Mouse (Mus musculus) T-helper 1 cell (primary cell): Measurements from ENCODE around the gene Prkcsh.

Experiments used
- in situ Hi-C: fragments of 300-600 bp; cut with MboI, MseI; formaldehyde crosslinking; loops from one replicate; pipeline ENCODE4 v1.15.1; 2025; ENCODE audit warnings: high pct_unique_total_duplicates

Prkcsh gene

DNA sequence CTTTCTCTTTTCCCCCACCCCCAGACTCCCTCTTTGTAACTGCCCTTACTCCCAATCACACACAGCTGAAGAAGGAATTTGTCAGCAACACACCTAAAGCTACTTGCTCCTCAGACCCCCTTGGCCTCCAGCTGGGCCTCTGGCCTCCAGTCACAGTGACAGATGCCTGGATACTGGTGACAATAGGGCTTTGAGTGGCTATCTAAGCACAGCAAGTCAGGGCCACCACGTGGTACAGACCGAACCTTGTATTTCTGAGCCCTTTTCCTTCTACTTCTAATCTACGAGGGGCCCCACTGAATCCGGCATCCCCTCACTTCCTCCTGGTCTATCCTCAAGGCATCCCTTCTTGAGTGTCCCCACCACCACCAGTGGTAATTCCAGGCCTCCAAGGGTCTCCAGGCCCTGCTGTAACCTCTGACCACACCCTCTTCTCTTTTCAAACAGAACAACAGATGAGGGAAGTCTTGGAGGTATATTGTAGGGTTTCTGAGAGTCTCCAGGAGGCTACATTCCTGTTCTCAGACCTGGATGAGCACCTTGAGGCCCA lies 47.2 kb downstream of the Prkcsh start:
- in situ Hi-C loops = no loop called here

DNA sequence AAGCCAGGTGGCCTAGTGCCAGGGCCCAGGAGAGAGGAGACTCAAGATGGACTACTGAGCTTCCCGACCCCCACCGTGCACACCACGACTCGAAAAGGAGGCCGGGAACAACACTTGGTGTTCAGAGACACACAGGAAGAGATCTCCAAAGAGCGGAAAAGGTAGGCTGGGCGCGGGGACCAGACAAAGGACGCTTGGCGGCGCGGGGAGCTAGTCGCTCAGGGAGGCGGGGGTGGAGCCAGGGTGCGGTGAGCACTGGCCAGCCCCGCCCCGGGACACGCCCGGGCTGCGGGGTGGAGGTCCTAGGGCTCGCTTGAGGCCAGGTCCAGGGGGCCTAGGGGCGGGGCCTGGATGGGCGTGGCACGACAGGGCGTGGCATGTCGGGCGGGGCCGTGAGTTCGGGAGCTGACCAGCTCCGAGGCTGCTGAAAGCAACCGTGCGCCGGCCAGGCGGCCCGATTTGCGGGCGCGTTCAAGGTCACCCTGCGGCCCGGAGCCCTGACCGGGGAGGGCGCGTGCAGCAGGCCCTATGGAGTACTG lies 47.8 kb downstream of the Prkcsh start:
- in situ Hi-C loops = no loop called here

DNA sequence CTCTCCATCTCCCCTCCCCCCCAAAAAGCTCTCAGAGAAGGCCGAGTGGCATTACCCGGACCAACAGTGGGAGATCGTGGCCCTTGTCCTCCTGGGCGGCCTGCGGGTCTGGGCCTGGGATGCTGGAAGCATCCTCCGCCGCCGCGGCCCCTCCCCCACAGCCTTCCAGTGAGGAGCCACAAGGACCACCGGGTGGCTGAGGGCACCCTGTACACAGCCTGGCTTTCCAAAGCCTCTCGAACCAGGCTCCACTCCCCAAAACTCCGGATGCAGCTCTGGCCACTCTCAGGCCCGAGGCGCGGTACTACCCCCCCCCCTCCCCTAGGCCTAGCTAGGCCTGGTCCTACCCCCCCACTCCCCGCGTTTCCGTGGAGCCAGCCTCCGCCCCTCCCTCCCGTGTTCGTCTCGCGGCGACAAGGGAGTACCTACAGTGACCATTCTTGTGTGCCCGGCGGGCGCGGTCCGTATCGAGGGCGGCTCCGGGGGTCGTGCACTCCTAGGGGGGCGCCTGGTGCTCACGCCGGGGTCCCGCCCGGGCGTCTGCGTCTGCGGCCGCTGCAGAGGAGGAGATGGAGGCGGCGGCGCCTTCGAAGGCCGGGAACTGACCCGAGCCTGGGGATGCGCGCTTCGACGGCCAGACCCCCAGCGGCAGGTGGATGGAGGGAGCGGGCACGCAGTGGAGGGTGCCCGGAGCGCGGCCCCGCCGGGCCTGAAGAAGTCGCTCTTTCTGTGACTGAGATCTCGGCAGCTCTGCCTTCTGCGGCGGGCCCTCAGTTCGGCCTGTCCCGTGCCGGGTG lies 48.8 kb downstream of the Prkcsh start:
- in situ Hi-C loops = no loop called here

DNA sequence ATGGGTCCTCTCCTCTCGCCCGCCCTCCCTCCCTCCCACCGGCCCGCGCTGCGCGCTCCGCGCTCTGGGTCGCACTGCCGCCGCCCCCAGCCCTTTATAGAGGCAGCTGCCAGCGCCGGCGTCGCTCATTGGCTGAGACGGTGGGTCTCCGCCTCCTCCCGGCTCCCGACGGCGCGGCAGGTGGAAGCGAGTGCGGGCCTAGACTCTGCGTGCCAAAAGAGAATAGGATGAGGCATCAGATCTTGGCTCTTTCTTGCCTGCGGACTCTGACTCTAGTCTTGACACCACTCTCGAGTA lies 49.3 kb downstream of the Prkcsh start, which contains the start of gene Elavl3:
TSS of gene Elavl3 (minus strand) at position 66 of the 297 bp plus-strand sequence.
- in situ Hi-C loops = no loop called here

DNA sequence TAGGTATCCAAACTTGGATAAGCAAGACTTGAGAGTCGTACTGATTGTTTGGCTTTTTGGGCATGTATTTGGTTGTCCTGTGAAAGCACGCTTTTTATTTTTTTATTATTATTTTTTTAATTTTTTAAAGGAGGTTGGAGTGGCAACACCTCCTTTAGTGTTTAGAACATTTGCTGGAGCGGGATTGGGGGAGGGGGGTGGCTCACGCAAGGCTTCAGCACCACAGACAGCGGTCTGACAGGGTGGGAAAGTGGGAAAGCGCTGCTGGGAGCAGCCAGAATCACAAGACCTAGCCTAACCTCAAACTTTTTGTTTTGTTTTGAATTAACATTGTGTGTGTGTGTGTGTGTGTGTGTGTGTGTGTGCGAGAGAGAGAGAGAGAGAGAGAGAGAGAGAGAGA lies 51.1 kb downstream of the Prkcsh start:
- in situ Hi-C loops = no loop called here

DNA sequence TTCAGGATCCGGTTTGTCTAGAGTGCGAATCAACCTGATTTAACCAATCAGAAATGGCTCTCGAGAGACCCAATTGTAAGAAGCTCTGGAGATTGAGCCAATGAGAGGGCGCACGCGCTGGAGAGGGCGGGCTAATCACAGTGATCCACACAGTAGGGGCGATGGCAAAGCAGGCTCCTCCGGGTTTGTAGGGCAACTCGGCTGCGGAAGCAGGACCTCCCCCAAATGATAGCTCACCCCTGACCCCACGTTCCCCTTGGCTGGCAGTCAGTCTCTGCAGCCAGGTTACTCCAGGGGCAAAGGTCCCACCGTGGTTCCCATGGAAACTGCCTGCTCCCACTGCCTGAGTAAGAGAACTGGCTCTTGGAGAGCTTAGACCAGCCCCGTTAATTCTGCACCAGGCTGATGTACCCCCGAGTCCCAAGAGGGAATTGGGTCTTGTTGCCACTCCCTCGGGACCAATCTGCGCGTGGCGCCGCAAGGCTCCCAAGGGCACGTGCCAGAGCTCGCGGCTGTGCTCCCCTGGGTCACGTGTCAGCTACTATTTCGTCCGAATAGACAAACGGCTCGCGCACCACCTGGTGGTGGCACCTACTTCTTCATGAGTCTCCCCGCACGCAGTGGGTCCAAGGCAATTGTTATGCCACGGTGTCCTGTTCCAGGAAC lies 51.9 kb downstream of the Prkcsh start:
- in situ Hi-C loops = no loop called here

DNA sequence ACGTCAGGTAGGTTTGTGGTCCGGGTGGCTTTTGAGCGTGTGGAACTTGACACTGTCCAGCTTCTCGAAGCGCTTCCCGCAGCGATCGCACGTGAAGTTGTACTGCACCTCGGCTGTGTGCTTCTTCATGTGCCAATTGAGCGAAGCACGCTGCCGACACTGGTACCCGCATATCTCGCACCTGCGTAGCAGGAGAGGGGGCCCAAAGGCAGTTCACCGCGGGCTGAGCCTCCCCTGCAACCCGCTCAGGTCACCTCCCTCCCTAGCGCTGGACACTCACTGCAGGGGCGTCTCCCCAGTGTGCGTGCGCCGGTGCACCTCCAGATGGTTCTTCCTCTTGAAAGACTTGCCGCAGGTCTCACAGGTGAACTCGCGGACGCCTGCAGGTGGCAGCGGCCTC lies 53.1 kb downstream of the Prkcsh start:
- in situ Hi-C loops = no loop called here

DNA sequence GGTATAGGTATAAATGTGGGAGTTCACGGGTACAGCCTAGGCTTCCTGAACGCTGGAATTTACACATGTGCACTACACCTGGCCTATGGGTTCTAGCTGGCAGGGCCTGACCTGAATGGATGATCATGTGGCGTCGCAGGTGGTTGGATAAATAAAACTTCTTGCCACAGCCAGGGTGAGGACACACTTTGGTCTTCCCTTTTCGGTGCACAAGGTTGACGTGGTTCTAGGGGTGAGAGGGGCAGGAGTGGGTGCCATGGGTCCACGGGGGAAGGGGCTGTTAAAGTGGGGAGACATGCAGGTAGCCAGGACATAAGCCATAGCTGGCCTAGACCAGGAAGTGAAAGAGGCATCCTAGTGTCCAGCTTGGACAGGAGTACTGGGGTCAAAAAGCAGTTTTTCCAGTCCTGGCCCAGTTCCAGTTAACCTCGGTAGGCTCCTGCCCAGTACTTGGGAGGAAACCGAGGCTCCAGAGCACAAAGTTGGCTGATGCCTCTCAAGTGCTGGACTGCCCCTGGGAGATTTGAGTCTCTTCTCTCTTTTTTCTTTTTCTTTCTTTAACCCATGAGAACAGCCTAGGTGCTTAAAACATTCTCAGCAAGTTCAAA lies 53.8 kb downstream of the Prkcsh start:
- in situ Hi-C loops = no loop called here

DNA sequence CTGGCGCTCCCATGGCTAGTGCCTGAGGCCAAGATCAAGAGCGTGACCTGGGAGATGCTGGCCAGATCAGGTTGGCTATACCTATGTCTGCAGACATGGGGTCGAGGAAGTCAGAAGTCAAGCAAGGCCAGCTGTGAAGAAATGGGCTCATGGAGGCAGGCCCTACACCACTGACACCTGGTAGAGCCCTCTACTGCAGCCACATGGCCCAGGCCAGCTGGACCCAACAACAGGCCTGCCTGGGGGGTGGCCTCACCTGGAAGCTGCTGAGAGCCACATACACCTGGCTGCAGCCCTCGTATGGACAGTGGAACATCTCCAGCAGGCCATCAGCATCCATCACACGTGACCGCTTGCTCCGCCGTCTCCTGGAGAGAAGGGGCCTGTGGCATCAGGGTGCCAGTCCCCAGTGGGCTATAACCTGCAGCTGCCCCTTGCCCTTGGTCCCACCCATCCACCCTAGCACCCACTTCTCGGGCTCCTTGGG lies 54.5 kb downstream of the Prkcsh start:
- in situ Hi-C loops = no loop called here

DNA sequence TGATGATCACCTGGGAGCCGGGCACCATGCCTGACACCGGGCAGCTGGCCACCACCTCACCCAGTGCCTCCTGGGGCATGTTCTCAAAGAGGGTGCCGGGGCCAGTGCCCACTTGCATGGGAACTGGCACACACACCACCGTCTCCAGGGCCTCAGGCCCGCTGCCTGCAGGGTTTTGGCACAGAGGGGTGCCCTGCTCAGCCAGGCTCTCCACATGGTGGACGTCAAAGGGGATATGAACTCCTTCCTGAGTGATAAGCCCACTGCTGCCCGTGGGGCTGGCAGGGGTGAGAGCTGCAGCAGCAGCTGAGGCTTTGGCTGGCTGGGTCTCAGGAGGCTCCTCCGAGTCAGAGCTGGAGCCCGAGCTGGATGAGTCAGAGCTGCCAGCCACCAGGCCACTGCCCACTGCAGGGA lies 55.4 kb downstream of the Prkcsh start:
- in situ Hi-C loops = no loop called here

DNA sequence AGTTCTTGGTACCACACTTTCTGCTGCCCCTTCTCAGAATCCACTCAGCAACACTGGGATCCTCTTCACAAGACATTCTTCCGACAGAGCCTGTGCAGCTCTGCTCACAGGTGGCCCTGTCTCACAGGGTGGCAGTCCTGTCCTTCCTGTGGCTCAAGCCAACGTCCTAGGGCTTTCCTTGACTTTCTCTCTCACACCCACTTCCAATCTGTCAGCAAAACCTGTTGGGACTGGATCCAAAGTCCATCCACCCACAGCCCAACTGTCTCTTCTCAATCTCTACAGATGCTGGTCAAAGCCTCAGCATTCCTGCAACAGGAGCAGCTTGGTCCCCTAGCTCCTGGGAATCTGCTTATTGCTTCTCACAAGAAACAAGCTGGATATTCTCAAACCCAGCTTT lies 58.7 kb downstream of the Prkcsh start:
- in situ Hi-C loops = no loop called here
